Mouse (Mus musculus) heart, adult 11 months (tissue): ENCODE data around the gene Olfr1.

Experiments used
- DNase-seq: peaks from one replicate; pipeline ENCODE4 v3.0.0; 2022

Gene Olfr1

GRCm38 (mm10) chr11:73399514-73399913 is at the start of gene Olfr1:
TSS of gene Olfr1 (minus strand) at chr11:73399614.
- DNase-seq = no peak

GRCm38 (mm10) chr11:73428377-73428776 is 29.0 kb upstream of the Olfr1 start, which contains the start of gene Olfr378:
TSS of gene Olfr378 (minus strand) at chr11:73428477.
- DNase-seq = no peak

- no peak for DNase-seq
These were observed 4.0 kb downstream of the Olfr1 start for GRCm38 (mm10) chr11:73395374-73395773.

- DNase-seq = no peak
These were observed 28.5 kb downstream of the Olfr1 start, which contains the start of gene Olfr376 for GRCm38 (mm10) chr11:73370946-73371345. TSS of gene Olfr376 (plus strand) at chr11:73371246.

GRCm38 (mm10) chr11:73350483-73350882 is 48.9 kb downstream of the Olfr1 start, which contains the start of gene Olfr20:
TSS of gene Olfr20 (plus strand) at chr11:73350783.
- no peak for DNase-seq
